Mouse (Mus musculus) yolk sac, embryonic 10.5 days (tissue): Measurements from ENCODE around the gene Mtfmt.

Experiments
- DNase-seq: peaks from one replicate; pipeline ENCODE4 v3.0.0-alpha.2; 2017; ENCODE audit warnings: low spot score

The Mtfmt gene

GRCm38 (mm10) chr9:65427511-65427910 lies 8.1 kb upstream of the Mtfmt start:
- DNase-seq: peak; percentile 31

- no peak for DNase-seq
Measured at GRCm38 (mm10) chr9:65428003-65428402, 7.6 kb upstream of the Mtfmt start.

- no peak for DNase-seq
Measured at GRCm38 (mm10) chr9:65430401-65430800, 5.2 kb upstream of the Mtfmt start.

- no peak for DNase-seq
Measured at GRCm38 (mm10) chr9:65430921-65431320, 4.7 kb upstream of the Mtfmt start.

GRCm38 (mm10) chr9:65432236-65432635 lies 3.3 kb upstream of the Mtfmt start:
- peak; percentile 61 for DNase-seq

GRCm38 (mm10) chr9:65434140-65434539 lies 1.4 kb upstream of the Mtfmt start:
- no peak for DNase-seq

- DNase-seq: no peak
Measured at GRCm38 (mm10) chr9:65435211-65435610, 371 bp upstream of the Mtfmt start.

GRCm38 (mm10) chr9:65444692-65445091 lies 9.1 kb downstream of the Mtfmt start:
- DNase-seq: no peak

- no peak for DNase-seq
Measured at GRCm38 (mm10) chr9:65447951-65448350, 12.4 kb downstream of the Mtfmt start.

GRCm38 (mm10) chr9:65458975-65459374 lies 23.4 kb downstream of the Mtfmt start:
- no peak for DNase-seq

- no peak for DNase-seq
Measured at GRCm38 (mm10) chr9:65460198-65460597, 24.6 kb downstream of the Mtfmt start.

- DNase-seq: peak; percentile 96
Measured at GRCm38 (mm10) chr9:65460732-65461442, 25.3 kb downstream of the Mtfmt start, which contains the start of gene Spg21. TSS of gene Spg21 (plus strand) at chr9:65460947.

- no peak for DNase-seq
Measured at GRCm38 (mm10) chr9:65462544-65462943, 27.0 kb downstream of the Mtfmt start.

GRCm38 (mm10) chr9:65464161-65464560 lies 28.6 kb downstream of the Mtfmt start:
- DNase-seq: no peak

- no peak for DNase-seq
Measured at GRCm38 (mm10) chr9:65465241-65465640, 29.7 kb downstream of the Mtfmt start.

GRCm38 (mm10) chr9:65467686-65468085 lies 32.1 kb downstream of the Mtfmt start:
- no peak for DNase-seq

- DNase-seq: no peak
Measured at GRCm38 (mm10) chr9:65472769-65473168, 37.2 kb downstream of the Mtfmt start.

GRCm38 (mm10) chr9:65479158-65479557 lies 43.6 kb downstream of the Mtfmt start:
- DNase-seq: no peak

GRCm38 (mm10) chr9:65480071-65480470 lies 44.5 kb downstream of the Mtfmt start:
- DNase-seq: no peak

GRCm38 (mm10) chr9:65491476-65491875 lies 55.9 kb downstream of the Mtfmt start:
- no peak for DNase-seq

- DNase-seq: no peak
Measured at GRCm38 (mm10) chr9:65492351-65492750, 56.8 kb downstream of the Mtfmt start.

- no peak for DNase-seq
Measured at GRCm38 (mm10) chr9:65492851-65493250, 57.3 kb downstream of the Mtfmt start.

GRCm38 (mm10) chr9:65502146-65502545 lies 66.6 kb downstream of the Mtfmt start:
- no peak for DNase-seq
